Mouse (Mus musculus) neutrophil, adult 5-6 weeks (primary cell): Measurements from ENCODE around the gene Tnp1. TPM values are rescaled to one million over a fixed set of nuclear protein-coding genes. Genes with fewer than 3 reads are reported as not detected.

Experiments
- ATAC-seq: fragments of 151-379, 151-347 bp; 2 replicates; pipeline ENCODE4 v1.8.0; 2017; ENCODE audit warnings: mild to moderate bottlenecking, moderate TSS enrichment; ENCODE audit not compliant: insufficient number of reproducible peaks, poor library complexity, low FRiP score, severe bottlenecking; ENCODE audit errors: extremely low read depth
- total RNA-seq: library from RNA; stranded (forward); fragments of 200-1000 nt; gene quantifications from 2 replicates; pipeline ENCODE4 v1.2.3, GENCODE M21; 2017

Tnp1 gene
- total RNA-seq, 1 experiment from 2014 or later = not detected

DNA sequence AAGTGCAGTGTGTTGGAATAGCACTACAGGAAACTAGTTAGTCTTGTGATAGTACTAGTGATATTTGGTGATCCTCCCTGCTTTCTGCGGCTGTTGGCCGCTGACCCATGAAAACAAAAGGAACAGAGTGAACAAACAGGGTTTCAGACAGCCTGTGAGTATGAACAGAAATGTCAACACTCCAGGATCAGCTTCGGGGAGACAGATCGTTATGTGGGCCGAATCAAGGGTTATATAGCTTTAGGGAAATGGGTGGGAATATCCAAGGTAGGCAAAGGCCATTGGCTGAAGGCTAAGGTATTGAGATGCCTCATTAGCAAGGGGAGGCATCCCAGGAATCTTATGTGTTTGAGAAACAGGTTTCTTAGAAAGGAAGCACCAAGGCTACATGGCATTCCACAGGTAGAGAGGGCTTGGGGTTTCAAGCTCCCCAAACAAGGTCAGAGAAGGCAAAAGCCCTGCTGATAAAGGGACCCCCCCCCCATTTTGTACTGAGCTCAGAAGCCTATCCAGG is 11.1 kb upstream of the Tnp1 start:
- ATAC-seq = no peak

DNA sequence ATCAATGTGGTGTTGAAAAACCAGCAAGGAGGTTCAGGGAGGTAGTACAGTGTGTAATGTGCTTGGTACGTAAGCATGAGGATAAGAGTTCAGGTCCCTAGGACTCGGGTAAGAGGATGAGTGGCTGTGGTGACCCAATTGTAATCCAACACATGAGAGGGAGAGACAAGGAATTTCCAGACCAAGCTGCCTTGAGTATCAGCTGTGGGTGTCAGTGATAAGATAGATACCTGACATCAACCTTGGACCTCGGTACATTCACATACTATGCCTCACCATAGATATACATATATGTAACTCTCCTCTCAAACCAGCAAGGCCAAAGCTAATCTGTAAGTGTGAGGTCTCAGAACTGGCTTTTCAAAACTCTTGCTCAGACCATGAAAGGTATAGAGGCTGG is 10.4 kb upstream of the Tnp1 start:
- ATAC-seq = no peak

DNA sequence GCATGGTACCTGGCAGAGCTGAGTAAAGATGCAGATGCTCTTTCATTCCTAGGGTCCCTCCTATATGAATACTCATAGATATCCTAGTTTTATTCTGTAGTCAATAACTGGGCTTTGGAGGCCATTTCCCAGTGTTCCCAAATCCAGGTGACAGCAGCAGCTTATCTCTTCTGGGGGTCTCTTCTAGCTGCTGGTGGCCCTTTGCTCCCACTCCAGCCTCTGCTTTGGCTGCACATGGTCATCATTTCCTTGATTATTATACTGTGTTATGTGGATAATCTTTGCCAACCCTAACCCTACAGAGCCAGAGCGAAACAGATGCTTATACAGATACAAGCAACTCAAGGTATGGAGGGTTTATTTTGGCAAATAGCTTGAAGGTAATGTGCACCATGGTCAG is 8.9 kb downstream of the Tnp1 start:
- ATAC-seq = no peak

DNA sequence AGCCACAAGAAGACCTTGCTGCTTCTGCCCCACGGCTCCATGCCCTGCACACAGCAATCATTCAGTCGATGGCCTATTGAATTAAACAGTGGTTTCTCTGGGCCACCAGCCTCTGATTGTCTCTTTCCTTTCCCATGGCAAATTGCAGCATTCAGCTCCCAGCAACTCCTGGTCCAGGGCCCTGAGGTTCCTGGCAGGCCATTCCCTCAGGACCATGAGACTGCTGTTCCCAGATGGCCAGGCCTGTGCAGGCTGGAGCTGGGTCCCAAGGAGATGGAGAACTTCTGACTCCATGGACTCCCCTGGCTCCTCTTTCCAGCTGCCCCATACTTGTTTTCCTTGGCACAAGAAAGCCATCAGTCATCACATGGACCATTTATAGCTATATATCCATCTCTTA is 10.8 kb downstream of the Tnp1 start:
- ATAC-seq = no peak

DNA sequence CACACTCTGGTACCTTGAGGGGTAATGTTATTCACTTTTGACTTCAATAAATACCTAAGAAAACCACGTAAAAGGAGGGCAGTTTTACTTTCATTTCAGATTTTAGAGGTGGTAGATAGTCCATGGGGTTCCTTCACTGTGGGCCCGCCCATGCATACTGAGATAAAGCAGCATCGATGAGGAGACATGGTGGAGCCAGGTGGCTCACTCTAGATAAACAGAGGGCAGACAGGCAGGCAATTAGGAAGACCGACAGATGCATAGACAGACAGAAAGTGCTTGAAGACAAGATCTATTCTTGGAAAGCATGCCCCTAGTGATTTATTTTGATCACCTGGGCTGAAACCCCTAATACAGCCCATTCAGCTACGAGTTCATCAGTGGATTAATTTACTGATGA is 13.1 kb downstream of the Tnp1 start:
- ATAC-seq = no peak

DNA sequence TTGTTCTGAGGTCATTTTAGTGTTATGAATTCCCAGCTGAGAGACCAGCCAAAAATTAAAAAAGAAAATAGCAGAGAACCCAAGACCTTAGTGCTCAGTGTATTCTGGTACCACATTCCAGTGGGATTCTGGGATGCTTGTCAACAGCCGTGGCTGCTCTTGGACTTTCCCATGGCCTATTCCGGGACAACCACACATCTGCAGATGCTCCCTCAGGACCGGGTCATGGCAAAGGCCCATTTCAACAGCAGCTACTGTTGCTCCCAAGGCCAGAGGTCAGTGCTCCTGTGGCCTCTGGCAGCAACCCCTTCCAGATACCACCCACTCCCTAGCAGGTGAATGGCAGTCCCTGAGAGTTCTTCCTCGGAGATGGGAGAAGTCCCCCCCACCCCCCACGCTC is 13.7 kb downstream of the Tnp1 start:
- ATAC-seq = no peak

DNA sequence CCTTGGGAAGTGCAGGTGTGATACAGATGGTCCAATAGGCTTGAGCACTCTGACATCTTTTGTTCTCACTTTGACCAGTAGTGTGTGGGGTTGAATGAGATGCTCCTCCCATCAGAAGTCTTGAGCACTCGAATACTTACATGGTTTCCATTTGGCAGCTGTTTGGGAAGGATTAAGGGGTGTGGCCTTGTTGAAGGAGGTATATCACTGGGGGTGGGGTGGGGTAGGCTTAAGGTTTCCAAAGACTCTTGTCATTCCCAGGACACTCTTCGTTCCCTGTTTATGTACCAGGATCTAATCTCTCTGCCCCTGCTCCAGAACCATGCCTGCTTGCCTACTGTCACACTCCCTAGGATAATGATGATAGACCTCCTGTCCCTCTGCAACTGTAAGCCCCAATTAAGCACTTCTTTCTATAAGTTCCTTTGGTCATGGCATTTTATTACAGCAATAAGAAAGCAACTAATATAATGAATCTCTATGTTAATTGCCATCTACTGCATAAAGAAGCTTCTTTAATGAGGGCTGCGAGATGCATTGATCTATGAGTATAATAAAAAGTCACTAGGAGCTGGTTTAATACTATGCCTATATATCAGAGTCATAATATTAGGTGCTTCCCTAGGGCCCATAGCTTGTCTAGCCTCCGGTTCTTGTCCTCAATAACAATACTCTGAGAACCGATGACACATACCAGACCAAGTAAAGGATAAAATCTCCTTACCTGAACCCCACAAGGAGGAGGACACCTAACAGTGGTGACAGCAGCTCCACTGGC is 20.8 kb downstream of the Tnp1 start:
- ATAC-seq = no peak

DNA sequence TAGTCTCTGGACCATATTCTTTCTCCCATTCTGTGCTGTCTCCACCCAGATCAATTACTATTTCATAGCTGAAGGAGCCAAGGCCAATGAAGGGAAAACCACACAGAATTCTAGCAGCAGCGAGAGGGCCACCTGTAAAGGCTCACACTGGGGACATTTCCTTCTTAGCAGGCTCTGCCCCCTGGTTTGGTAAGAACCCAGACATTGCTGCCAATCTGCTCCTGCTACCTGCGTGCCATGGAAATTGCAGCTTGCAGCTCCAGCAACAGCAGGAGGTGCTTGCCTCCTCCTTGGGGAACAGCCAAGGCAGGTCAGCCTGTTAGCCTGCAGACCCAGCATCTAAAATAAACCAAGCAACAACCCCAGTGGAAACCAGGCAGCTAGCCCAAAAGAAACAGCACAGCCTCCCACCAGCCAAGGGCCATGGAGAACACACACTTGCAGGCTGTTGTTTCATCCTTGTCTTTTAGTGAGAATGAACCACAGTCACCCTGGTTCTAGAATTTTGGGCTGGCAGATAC is 22.7 kb downstream of the Tnp1 start:
- no peak for ATAC-seq

DNA sequence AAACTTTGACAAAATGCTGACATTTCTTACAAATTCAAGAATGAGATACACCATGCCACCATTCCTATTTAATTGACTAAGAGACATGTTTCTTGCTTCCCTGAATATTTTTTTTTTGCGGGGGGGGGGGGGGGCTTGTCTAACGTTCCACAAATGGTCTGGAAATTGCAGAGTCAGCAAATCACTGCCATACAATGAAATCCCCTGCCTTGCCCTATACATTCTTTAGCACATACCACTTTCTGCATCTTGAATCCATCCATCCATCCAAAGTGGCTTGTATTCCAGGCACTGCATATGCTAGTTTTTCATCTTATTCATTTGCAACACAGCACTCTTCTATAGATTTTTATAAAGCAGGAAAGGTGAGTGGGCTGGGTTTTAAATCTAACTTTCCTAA is 23.5 kb downstream of the Tnp1 start:
- no peak for ATAC-seq

DNA sequence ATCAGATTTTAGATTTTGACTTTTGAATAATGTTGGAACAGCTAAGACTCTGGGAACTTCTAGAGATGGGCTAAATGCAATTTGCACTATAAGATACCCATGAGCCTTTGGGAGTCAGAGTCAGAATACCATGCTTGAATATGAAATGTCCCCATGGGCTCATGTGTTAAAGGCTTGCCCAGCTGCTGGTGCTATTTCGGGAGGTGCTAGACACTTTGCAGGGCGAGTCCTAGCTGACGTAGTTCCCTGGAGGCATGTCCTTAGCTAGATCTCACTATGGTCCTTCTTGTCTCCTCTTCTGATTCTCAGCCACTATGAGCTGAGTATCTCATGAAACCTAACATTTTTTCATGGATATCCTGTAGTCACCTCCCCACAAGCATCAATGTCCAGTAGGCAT is 26.8 kb downstream of the Tnp1 start:
- no peak for ATAC-seq

DNA sequence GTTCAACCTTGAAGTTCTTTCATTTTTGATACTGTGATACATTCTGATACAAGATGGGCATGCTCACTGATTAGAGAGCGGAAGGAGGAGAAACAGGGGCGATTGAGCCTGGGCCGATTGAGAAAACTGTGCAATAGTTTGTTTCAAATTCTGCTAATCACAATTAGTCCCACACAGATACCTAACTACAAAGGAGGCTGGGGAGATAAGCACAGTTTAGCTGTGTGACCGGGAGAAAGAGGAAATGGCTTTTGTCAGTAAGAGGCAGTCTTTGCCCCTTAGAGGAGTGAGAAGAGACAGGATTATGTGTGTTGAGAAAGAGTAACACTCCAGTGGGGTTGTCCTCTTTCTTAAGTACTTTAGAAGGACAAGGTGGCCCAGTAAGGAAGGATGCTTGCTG is 29.0 kb downstream of the Tnp1 start:
- ATAC-seq = no peak

DNA sequence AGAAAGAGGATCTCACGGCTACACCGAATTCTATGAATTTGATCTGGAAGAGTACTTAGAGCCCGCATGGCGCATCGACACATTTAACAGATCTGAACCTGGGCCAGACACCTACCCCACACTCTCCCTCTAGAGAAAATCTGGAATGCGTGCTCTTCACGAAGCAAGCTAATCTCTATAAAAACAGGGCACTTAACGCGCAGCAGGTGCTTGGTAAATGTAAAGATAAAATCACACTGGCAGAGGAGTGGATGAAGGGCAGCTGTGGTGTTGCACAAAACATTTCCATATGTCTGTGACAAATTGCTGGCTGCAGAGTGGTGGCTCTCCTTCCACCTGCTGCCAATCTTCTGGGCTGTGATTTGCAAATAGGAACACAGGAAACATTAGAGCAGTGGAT is 36.8 kb downstream of the Tnp1 start:
- ATAC-seq = no peak

DNA sequence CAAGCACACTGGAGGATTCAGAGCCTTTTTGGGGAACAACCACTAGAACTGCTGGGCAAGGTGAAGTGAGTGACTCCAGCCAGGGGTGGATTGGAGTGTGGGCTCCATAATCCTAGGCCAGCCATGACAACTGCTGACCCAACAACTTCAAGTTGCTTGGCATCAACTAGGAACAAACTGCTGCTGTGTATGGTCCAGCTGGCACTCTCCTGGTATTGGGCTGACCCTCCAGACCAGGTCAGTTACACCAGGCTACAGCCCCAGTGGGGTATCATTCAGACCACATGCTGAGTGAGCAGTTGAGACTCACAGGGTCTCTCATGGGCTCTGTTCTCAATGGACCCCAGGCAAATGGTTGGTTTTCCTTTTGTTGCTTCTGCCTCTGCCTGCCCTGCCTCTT is 41.5 kb downstream of the Tnp1 start:
- ATAC-seq = no peak

DNA sequence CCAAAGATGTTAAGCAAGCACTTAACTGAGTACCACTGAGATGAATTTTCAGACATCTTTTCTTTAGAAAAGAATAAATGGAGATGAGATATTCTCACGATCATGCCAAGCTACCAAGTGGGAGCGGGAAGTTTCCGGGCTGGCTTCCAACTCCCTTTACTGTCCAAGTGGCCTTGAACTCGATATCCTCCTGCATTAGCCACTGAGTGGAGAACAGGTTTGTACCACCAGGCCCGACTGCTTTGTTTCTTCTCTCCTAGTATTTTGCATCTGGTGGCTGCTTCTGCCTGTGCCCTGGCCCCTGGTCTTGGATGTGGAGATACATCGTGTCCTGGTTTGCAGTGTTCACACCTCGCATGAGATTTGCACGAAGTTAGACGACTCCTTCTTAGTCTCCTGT is 45.2 kb downstream of the Tnp1 start:
- ATAC-seq = no peak

DNA sequence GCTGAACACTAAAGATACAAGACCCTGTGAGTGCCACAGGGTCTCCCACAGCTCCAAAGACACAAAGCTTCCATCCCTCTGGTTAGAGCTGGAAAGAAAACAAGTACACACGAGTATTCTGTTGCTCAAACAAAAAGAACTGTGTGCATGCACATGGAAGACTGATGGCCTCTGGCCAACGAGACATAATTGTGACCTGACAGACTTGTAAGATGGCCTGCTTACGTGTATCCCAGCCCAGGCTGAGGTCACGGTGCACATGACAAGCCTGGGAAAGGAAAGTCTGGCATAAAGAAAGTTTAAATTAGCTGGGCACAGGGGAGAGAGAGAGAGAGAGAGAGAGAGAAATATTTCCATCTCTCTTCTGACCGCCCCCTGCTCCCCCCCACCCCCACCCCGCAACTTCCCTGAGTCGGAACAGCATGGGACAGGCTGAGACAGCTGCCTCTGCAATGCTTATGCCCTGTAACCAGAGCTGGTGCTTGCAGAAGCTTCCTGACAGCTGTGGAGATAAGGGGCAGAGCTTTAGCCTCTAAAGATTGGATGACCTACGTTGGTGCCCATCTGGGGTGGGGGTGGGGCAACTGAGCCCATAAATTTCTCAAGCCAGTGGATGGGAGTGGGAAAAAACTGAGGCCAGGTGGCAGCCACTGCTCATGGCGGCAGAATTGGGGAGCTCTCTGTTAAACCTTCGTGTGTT is 46.4 kb downstream of the Tnp1 start:
- no peak for ATAC-seq

DNA sequence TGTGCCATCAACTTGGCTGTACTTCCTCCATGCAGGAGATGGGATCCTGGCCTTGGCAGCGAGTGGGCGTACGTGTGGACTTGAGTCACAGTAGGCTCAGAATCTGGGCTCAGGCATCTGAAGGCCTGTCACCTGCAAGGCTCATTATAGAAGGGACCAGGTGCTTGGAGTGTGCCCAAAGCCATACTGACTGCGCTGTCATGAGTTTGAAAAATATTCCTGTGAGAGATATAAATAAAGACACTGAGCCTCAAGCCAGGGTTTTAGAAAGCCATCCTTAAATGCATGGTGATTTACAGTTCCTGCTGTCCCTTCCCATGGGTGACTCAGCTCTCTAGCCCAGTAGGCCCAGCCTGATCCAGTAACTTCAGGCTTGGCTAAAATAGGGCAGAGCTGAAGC is 49.3 kb downstream of the Tnp1 start:
- no peak for ATAC-seq

Other genes starting within 250 kb of the Tnp1 start
- gene Igfbp2, start 191.4 kb downstream of the Tnp1 start, total RNA-seq = not detected in 2 replicates
- gene Igfbp5, start 141.0 kb downstream of the Tnp1 start, total RNA-seq = 0.23 TPM in 1 of 2 replicates, not detected in the other